Mouse (Mus musculus): ENCODE results near the gene Aldh1a3.

DNA sequence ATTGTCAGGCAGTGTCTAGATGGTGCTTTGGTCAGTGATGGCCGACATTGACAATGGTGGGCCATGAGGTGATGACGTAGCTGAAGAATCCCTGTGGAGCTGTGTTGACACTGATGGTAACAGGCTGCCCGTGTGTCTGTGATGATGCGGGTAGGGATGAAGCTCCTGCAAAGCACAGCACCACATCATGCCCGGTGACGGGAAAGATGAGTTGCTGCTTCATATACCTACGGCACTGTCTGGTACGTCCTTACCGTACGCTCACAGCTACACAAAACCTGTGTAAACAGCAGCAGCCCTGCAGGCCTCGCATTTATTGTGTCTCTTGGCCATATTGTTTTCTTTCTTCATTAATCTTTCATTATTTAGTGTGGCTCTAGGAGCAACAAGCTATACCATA is 62.8 kb downstream of the Aldh1a3 start:
- TF ChIP-seq TAL1 (IDR thresholded peaks at IDR 0.05; ENCODE audit: low read length) (no peak), GATA1 (IDR thresholded peaks at IDR 0.05; ENCODE audit: low read length) (no peak)

Data from erythroblast, embryonic 14.5 days (primary cell).